Mouse (Mus musculus): Measurements from ENCODE around the gene Padi4.

DNA sequence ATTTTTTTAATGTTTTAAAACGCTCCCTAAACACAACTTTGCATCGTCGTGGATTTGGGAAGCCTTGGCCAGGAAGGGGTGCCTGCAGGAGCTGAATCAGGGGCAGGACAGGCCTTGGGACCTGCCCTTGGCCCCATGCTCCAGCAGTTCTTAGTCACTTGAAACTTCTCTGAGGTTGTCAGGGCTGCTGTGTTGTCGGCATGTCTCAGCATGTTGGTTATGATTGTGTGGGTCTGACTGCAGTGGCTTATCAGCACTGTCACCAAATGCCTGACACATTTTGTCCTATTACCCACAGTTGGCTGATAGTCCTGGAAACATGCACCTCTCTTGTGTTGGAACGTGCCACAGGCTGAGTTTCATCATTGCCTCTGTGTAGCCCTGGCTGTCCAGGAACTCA, 53.9 kb downstream of the Padi4 start:
- no peak for TF ChIP-seq CTCF (IDR thresholded peaks at IDR 0.05)
- no peak for TF ChIP-seq EP300 (IDR thresholded peaks at IDR 0.05)
